Mouse (Mus musculus) ES-Bruce4 (cell line): ENCODE results near the gene Nags.

ENCODE experiments used
- CTCF ChIP-seq: IDR thresholded peaks from one replicate; pipeline ENCODE4 v1.8.1; 2011; ENCODE audit warnings: low read depth, low read length
- EP300 ChIP-seq: IDR thresholded peaks from 2 replicates; pipeline ENCODE4 v1.6.1; 2011; ENCODE audit warnings: low read depth, low read length; ENCODE audit not compliant: insufficient read depth
- POLR2A ChIP-seq: IDR thresholded peaks from one replicate; pipeline ENCODE4 v1.8.1; 2011; ENCODE audit warnings: low read length; ENCODE audit not compliant: insufficient read depth

GRCm38 (mm10) chr11:102186235-102186634 lies 40.9 kb downstream of the Nags start:
- TF ChIP-seq CTCF (no peak), POLR2A (no peak), EP300 (no peak)
